Mouse (Mus musculus): Measurements from ENCODE around the gene Higd1a.

GRCm38 (mm10) chr9:121869432-121869831 is 11.3 kb upstream of the Higd1a start:
- TF ChIP-seq POLR2A (IDR thresholded peaks at IDR 0.05; ENCODE audit: borderline replicate concordance, low read depth, low read length) (no peak), CTCF (IDR thresholded peaks at IDR 0.05; ENCODE audit: low read depth, low read length) (no peak)

Data from bone marrow macrophage, adult 2 months (primary cell).